14 mouse cellular contexts compared by ENCODE assay signal in genomic region chr8:83590488-83591023, GRCm38 (mm10). TPM values are rescaled to one million over a fixed set of nuclear protein-coding genes. Genes with fewer than 3 reads are reported as not detected.
DNase-seq lines count a peak whose midpoint lies in the region; ATAC-seq lines count a peak whose summit lies in the region.
"Had no signal": no experiment of that assay in that cellular context is flagged by ENCODE, and none has a peak within 500 bp of the region (broad histone marks: within the 10 kb centered on the region; RNA-seq: fewer than 3 reads in every experiment).

No protein-coding gene starts in this region.

- peak overlapping the region; percentile 66 for H3K4me2 ChIP-seq in hindbrain, embryonic 15.5 days
- no peak overlapping the region for H3K4me2 ChIP-seq in hindbrain, embryonic 12.5 days (replicated peaks)
- peak overlapping the region; percentile 74 for H3K4me2 ChIP-seq in midbrain, embryonic 14.5 days (ENCODE audit: low read length)
- H3K4me2 ChIP-seq in midbrain, embryonic 11.5 days, result no peak overlapping the region
- H3K4me2 ChIP-seq in neural tube, embryonic 15.5 days, result peak overlapping the region; percentile 83
- H3K4me2 ChIP-seq: limb, embryonic 12.5 days had no signal

- H3K4me1 ChIP-seq in hindbrain, embryonic 15.5 days (replicated peaks), result peaks cover 70% of the 10 kb centered on the region
- peaks cover 49% of the 10 kb centered on the region for H3K4me1 ChIP-seq in hindbrain, embryonic 12.5 days
- H3K4me1 ChIP-seq in midbrain, embryonic 14.5 days (ENCODE audit: control insufficient read depth, insufficient read depth, low read length), result peaks cover 36% of the 10 kb centered on the region
- H3K4me1 ChIP-seq in midbrain, embryonic 11.5 days (ENCODE audit: control insufficient read depth, insufficient read depth, low read length), result peaks cover 16% of the 10 kb centered on the region
- peaks cover 74% of the 10 kb centered on the region for H3K4me1 ChIP-seq in neural tube, embryonic 15.5 days

- H3K27me3 ChIP-seq in hindbrain, embryonic 15.5 days, result no peaks in the 10 kb centered on the region
- H3K27me3 ChIP-seq in hindbrain, embryonic 12.5 days, result no peaks in the 10 kb centered on the region
- H3K27me3 ChIP-seq in midbrain, embryonic 14.5 days (ENCODE audit: control insufficient read depth, insufficient read depth, low read length), result no peaks in the 10 kb centered on the region
- H3K27me3 ChIP-seq in midbrain, embryonic 11.5 days (ENCODE audit: control insufficient read depth, insufficient read depth, low read length), result no peaks in the 10 kb centered on the region
- no peaks in the 10 kb centered on the region for H3K27me3 ChIP-seq in neural tube, embryonic 15.5 days (replicated peaks)
- H3K27me3 ChIP-seq: limb, embryonic 12.5 days had no signal

- peaks cover 8% of the 10 kb centered on the region for H3K36me3 ChIP-seq in hindbrain, embryonic 15.5 days
- H3K36me3 ChIP-seq in hindbrain, embryonic 12.5 days, result peaks cover 20% of the 10 kb centered on the region
- H3K36me3 ChIP-seq in midbrain, embryonic 14.5 days (ENCODE audit: control insufficient read depth, insufficient read depth, low read length), result peaks cover 28% of the 10 kb centered on the region
- H3K36me3 ChIP-seq in midbrain, embryonic 11.5 days (ENCODE audit: control insufficient read depth, insufficient read depth, low read length), result 0 out of 2 replicates have a peak, but pooled peaks cover 2% of the 10 kb centered on the region
- H3K36me3 ChIP-seq in neural tube, embryonic 15.5 days, result no peaks in the 10 kb centered on the region

- H3K9me3 ChIP-seq in hindbrain, embryonic 15.5 days, result no peaks in the 10 kb centered on the region
- no peaks in the 10 kb centered on the region for H3K9me3 ChIP-seq in hindbrain, embryonic 12.5 days (replicated peaks)
- H3K9me3 ChIP-seq in midbrain, embryonic 14.5 days (ENCODE audit: control insufficient read depth, low read length), result no peaks in the 10 kb centered on the region
- no peaks in the 10 kb centered on the region for H3K9me3 ChIP-seq in midbrain, embryonic 11.5 days (ENCODE audit: control insufficient read depth, low read length)
- no peaks in the 10 kb centered on the region for H3K9me3 ChIP-seq in neural tube, embryonic 15.5 days (replicated peaks)
- H3K9me3 ChIP-seq: limb, embryonic 12.5 days had no signal

- H3K4me3 ChIP-seq in hindbrain, embryonic 15.5 days, result peak overlapping the region; percentile 7; the same call in 1 of the 2 replicates
- H3K4me3 ChIP-seq in hindbrain, embryonic 12.5 days, result no peak overlapping the region
- no peak overlapping the region for H3K4me3 ChIP-seq in midbrain, embryonic 14.5 days (replicated peaks; ENCODE audit: low read depth, low read length)
- no peak overlapping the region for H3K4me3 ChIP-seq in midbrain, embryonic 11.5 days (ENCODE audit: low read depth, low read length)
- peak overlapping the region; percentile 12 for H3K4me3 ChIP-seq in neural tube, embryonic 15.5 days (replicated peaks)
- H3K4me3 ChIP-seq: limb, embryonic 12.5 days; myocyte had no signal

- no peak for ATAC-seq in CD4-positive, CD25-positive, alpha-beta regulatory T cell, adult 4 months
- ATAC-seq in hindbrain, embryonic 15.5 days (ENCODE audit: low FRiP score, low read depth), result no peak
- no peak for ATAC-seq in hindbrain, embryonic 12.5 days (ENCODE audit: low FRiP score)
- ATAC-seq in midbrain, embryonic 14.5 days (ENCODE audit: low FRiP score, low TSS enrichment), result no peak
- no peak for ATAC-seq in midbrain, embryonic 11.5 days (ENCODE audit: low FRiP score)
- no peak for ATAC-seq in neural tube, embryonic 15.5 days (ENCODE audit: low FRiP score)

- WGBS in hindbrain, embryonic 15.5 days, result 81% methylated on average over 7 of the region's 7 CpGs
- 83% methylated on average over 7 of the region's 7 CpGs for WGBS in hindbrain, embryonic 12.5 days
- 80% methylated on average over 7 of the region's 7 CpGs for WGBS in midbrain, embryonic 14.5 days
- 85% methylated on average over 7 of the region's 7 CpGs for WGBS in midbrain, embryonic 11.5 days
- WGBS in neural tube, embryonic 15.5 days, result 83% methylated on average over 7 of the region's 7 CpGs

- DNase-seq in CD4-positive, CD25-positive, alpha-beta regulatory T cell, adult 2 months (ENCODE audit: low read depth, low spot score), result peak; percentile 55
- peak; percentile 40 for DNase-seq in midbrain, embryonic 14.5 days
- DNase-seq in midbrain, embryonic 11.5 days (ENCODE audit: low spot score, missing footprints), result no peak
- DNase-seq in left cerebral cortex, postnatal 14 days (ENCODE audit: low spot score in 2 of 2), result no peak
- DNase-seq: lung, postnatal 36 days had no signal

- H3K9ac ChIP-seq in hindbrain, embryonic 15.5 days, result no peak overlapping the region
- H3K9ac ChIP-seq in hindbrain, embryonic 12.5 days, result no peak overlapping the region
- 0 out of 2 replicates have a peak overlapping the region, but pooled peaks have one; percentile 1 for H3K9ac ChIP-seq in midbrain, embryonic 14.5 days (replicated peaks; ENCODE audit: low read length)
- no peak overlapping the region for H3K9ac ChIP-seq in midbrain, embryonic 11.5 days (ENCODE audit: low read length)
- H3K9ac ChIP-seq in neural tube, embryonic 15.5 days (replicated peaks), result 0 out of 2 replicates have a peak overlapping the region, but pooled peaks have one; percentile 32
- H3K9ac ChIP-seq: limb, embryonic 12.5 days had no signal

- H3K27ac ChIP-seq in hindbrain, embryonic 15.5 days (replicated peaks), result no peak overlapping the region
- no peak overlapping the region for H3K27ac ChIP-seq in hindbrain, embryonic 12.5 days
- H3K27ac ChIP-seq in midbrain, embryonic 14.5 days (replicated peaks; ENCODE audit: low read depth, low read length), result no peak overlapping the region
- no peak overlapping the region for H3K27ac ChIP-seq in midbrain, embryonic 11.5 days (ENCODE audit: low read depth, low read length)
- H3K27ac ChIP-seq in neural tube, embryonic 15.5 days (replicated peaks), result no peak overlapping the region
- H3K27ac ChIP-seq: limb, embryonic 12.5 days had no signal

- intact Hi-C loops in left cerebral cortex, postnatal 14 days (cut with DNase I), result no loop called here

RNA-seq across cellular contexts. Expression of gene Tecr, which starts 17.2 kb away (rescaled TPM):
- 100 to 1,000 TPM; 408 to 507 TPM for polyA plus RNA-seq in CD4-positive, CD25-positive, alpha-beta regulatory T cell, adult 4 months (2017; shearing (Covaris generic))
- polyA plus RNA-seq in hindbrain, embryonic 15.5 days (2015; fragmentation: Nextera tagmentation; extraction: Ambion mirVana), result 1,382 and 1,396 TPM in 2 replicates
- polyA plus RNA-seq in hindbrain, embryonic 12.5 days (2016; fragmentation: Nextera tagmentation; extraction: Ambion mirVana), result 646 and 653 TPM in 2 replicates
- polyA plus RNA-seq in midbrain, embryonic 14.5 days (2014; fragmentation: Nextera tagmentation; extraction: Ambion mirVana), result 987 and 1,278 TPM in 2 replicates
- 680 and 686 TPM in 2 replicates for polyA plus RNA-seq in midbrain, embryonic 11.5 days (2014; fragmentation: Nextera tagmentation; extraction: Ambion mirVana)
- polyA plus RNA-seq in neural tube, embryonic 15.5 days (2015; fragmentation: Nextera tagmentation; extraction: Ambion mirVana), result 1,464 and 1,650 TPM in 2 replicates
- 100 to 1,000 TPM; 587 to 600 TPM for total RNA-seq in left cerebral cortex, postnatal 14 days (2021)

RNA-seq across cellular contexts. Expression of gene Dnajb1, which starts 17.4 kb away (rescaled TPM):
- polyA plus RNA-seq in CD4-positive, CD25-positive, alpha-beta regulatory T cell, adult 4 months (2017; shearing (Covaris generic)), result 10 to 100 TPM; 44.9 to 62.3 TPM
- 58.1 and 60.9 TPM in 2 replicates for polyA plus RNA-seq in hindbrain, embryonic 15.5 days (2015; fragmentation: Nextera tagmentation; extraction: Ambion mirVana)
- 57.1 and 62.8 TPM in 2 replicates for polyA plus RNA-seq in hindbrain, embryonic 12.5 days (2016; fragmentation: Nextera tagmentation; extraction: Ambion mirVana)
- polyA plus RNA-seq in midbrain, embryonic 14.5 days (2014; fragmentation: Nextera tagmentation; extraction: Ambion mirVana), result 46.2 TPM in 2 replicates
- 61.1 and 71.3 TPM in 2 replicates for polyA plus RNA-seq in midbrain, embryonic 11.5 days (2014; fragmentation: Nextera tagmentation; extraction: Ambion mirVana)
- 57.9 and 63.1 TPM in 2 replicates for polyA plus RNA-seq in neural tube, embryonic 15.5 days (2015; fragmentation: Nextera tagmentation; extraction: Ambion mirVana)
- total RNA-seq in left cerebral cortex, postnatal 14 days (2021), result 10 to 100 TPM; 38.4 to 40.0 TPM

RNA-seq across cellular contexts. Expression of gene Ndufb7, which starts 24.1 kb away (rescaled TPM):
- polyA plus RNA-seq in CD4-positive, CD25-positive, alpha-beta regulatory T cell, adult 4 months (2017; shearing (Covaris generic)), result 100 to 1,000 TPM; 277 to 291 TPM
- polyA plus RNA-seq in hindbrain, embryonic 15.5 days (2015; fragmentation: Nextera tagmentation; extraction: Ambion mirVana), result 333 and 340 TPM in 2 replicates
- 307 and 342 TPM in 2 replicates for polyA plus RNA-seq in hindbrain, embryonic 12.5 days (2016; fragmentation: Nextera tagmentation; extraction: Ambion mirVana)
- 346 and 405 TPM in 2 replicates for polyA plus RNA-seq in midbrain, embryonic 14.5 days (2014; fragmentation: Nextera tagmentation; extraction: Ambion mirVana)
- polyA plus RNA-seq in midbrain, embryonic 11.5 days (2014; fragmentation: Nextera tagmentation; extraction: Ambion mirVana), result 351 and 359 TPM in 2 replicates
- 344 and 362 TPM in 2 replicates for polyA plus RNA-seq in neural tube, embryonic 15.5 days (2015; fragmentation: Nextera tagmentation; extraction: Ambion mirVana)
- 100 to 1,000 TPM; 141 to 147 TPM for total RNA-seq in left cerebral cortex, postnatal 14 days (2021)

RNA-seq across cellular contexts. Expression of gene Olfr370, which starts 55.0 kb away (rescaled TPM):
- under 1 TPM in 1 of 2 experiments, not detected in 1; 0.07 TPM for polyA plus RNA-seq in CD4-positive, CD25-positive, alpha-beta regulatory T cell, adult 4 months (2017; shearing (Covaris generic))
- 0.04 TPM in 1 of 2 replicates, not detected in the other for polyA plus RNA-seq in hindbrain, embryonic 15.5 days (2015; fragmentation: Nextera tagmentation; extraction: Ambion mirVana)
- polyA plus RNA-seq in hindbrain, embryonic 12.5 days (2016; fragmentation: Nextera tagmentation; extraction: Ambion mirVana), result 0.09 and 0.10 TPM in 2 replicates
- polyA plus RNA-seq in midbrain, embryonic 14.5 days (2014; fragmentation: Nextera tagmentation; extraction: Ambion mirVana), result not detected in 2 replicates
- not detected in 2 replicates for polyA plus RNA-seq in midbrain, embryonic 11.5 days (2014; fragmentation: Nextera tagmentation; extraction: Ambion mirVana)
- polyA plus RNA-seq in neural tube, embryonic 15.5 days (2015; fragmentation: Nextera tagmentation; extraction: Ambion mirVana), result not detected in 2 replicates
- total RNA-seq in left cerebral cortex, postnatal 14 days (2021), result not detected
- total RNA-seq: layer of hippocampus, adult 18-20 months had no signal
- polyA plus RNA-seq: intestine, embryonic 14.5 days; limb, embryonic 12.5 days; myocyte; thymus, postnatal 0 days had no signal

Comparison
In these comparisons a context has a peak if more than half of its experiments do, and no peak if none do; other contexts are left out.
1. DNase-seq: peak in CD4-positive, CD25-positive, alpha-beta regulatory T cell, adult 2 months (single experiment) and midbrain, embryonic 14.5 days (single experiment); none in midbrain, embryonic 11.5 days (single experiment) and left cerebral cortex, postnatal 14 days (0 of 2).
2. H3K4me2 ChIP-seq: peak in hindbrain, embryonic 15.5 days (single experiment), midbrain, embryonic 14.5 days (single experiment) and neural tube, embryonic 15.5 days (single experiment); none in hindbrain, embryonic 12.5 days (single experiment) and midbrain, embryonic 11.5 days (single experiment).
3. H3K4me3 ChIP-seq: peak in hindbrain, embryonic 15.5 days (single experiment) and neural tube, embryonic 15.5 days (single experiment); none in hindbrain, embryonic 12.5 days (single experiment), midbrain, embryonic 14.5 days (single experiment) and midbrain, embryonic 11.5 days (single experiment).
4. H3K9ac ChIP-seq: peak in midbrain, embryonic 14.5 days (single experiment) and neural tube, embryonic 15.5 days (single experiment); none in hindbrain, embryonic 15.5 days (single experiment), hindbrain, embryonic 12.5 days (single experiment) and midbrain, embryonic 11.5 days (single experiment).